Mouse (Mus musculus) neural tube, embryonic 13.5 days (tissue): Measurements from ENCODE around the gene Gm42674. TPM values are rescaled to one million over a fixed set of nuclear protein-coding genes. Genes with fewer than 3 reads are reported as not detected.

ENCODE experiments used
- ATAC-seq: fragments of 200-750 bp; cut with Nextera tagmentation; 2 replicates; pipeline ENCODE4 v1.8.0; 2017; ENCODE audit warnings: low read depth, mild to moderate bottlenecking, moderate TSS enrichment, moderate library complexity
- H3K27ac ChIP-seq: fragments of 300-500 bp; sonication (generic); replicated peaks from 2 replicates; pipeline ENCODE4 v1.5.1; 2015; ENCODE audit warnings: moderate library complexity, mild to moderate bottlenecking, inconsistent platforms
- H3K27me3 ChIP-seq: fragments of 300-500 bp; sonication (generic); 2 replicates; pipeline ENCODE4 v1.6.1; 2015; ENCODE audit warnings: mild to moderate bottlenecking, inconsistent platforms
- H3K36me3 ChIP-seq: fragments of 300-500 bp; sonication (generic); 2 replicates; pipeline ENCODE4 v1.6.1; 2015; ENCODE audit warnings: mild to moderate bottlenecking, inconsistent platforms
- H3K4me1 ChIP-seq: fragments of 300-500 bp; sonication (generic); replicated peaks from 2 replicates; pipeline ENCODE4 v1.6.1; 2015; ENCODE audit warnings: inconsistent platforms
- H3K4me2 ChIP-seq: fragments of 300-500 bp; sonication (generic); 2 replicates; pipeline ENCODE4 v1.6.1; 2015; ENCODE audit warnings: inconsistent platforms, mild to moderate bottlenecking, moderate library complexity
- H3K4me3 ChIP-seq: fragments of 300-500 bp; sonication (generic); 2 replicates; pipeline ENCODE4 v1.5.1; 2015; ENCODE audit warnings: mild to moderate bottlenecking, inconsistent platforms
- H3K9ac ChIP-seq: fragments of 300-500 bp; sonication (generic); 2 replicates; pipeline ENCODE4 v1.6.1; 2015; ENCODE audit warnings: moderate library complexity, mild to moderate bottlenecking, inconsistent platforms
- H3K9me3 ChIP-seq: fragments of 300-500 bp; sonication (generic); 2 replicates; pipeline ENCODE4 v1.6.1; 2016; ENCODE audit warnings: inconsistent platforms
- polyA plus RNA-seq: library from polyadenylated mRNA; unstranded; fragments of >200 nt; fragmentation: Nextera tagmentation; extraction: Ambion mirVana; gene quantifications from 2 replicates; pipeline ENCODE4 v1.2.1, GENCODE M21; 2015

Gm42674 gene
- polyA plus RNA-seq, 1 experiment from 2014 or later = not detected

DNA sequence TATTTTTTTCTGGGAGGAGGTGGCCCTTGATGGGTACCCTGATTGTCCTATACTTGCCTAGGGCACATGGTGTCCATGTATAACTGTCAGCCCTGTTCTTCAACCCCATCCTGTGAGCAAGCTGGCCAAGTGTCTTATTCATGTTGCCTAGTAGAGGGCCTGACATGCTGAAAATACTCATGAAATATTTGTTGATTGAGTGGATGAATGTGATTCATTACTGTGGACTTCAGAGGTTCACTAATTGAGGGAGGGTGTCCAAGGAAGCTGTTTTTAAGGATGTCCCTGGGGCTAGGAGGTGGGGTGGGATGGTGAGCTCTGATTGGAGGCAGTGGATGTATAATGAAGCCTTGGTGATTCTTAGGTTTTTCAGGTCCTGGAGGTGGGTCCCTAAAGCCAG lies 52.0 kb downstream of the Gm42674 start, which contains the start of gene S100a7a:
Gene S100a7a, plus strand, starts transcription at position 301 of the 400 bp plus-strand sequence.
- Histone ChIP-seq H3K9ac (no peak within 1 kb of the TSS), H3K4me3 (no peak within 1 kb of the TSS), H3K9me3 (no peaks in the 10 kb centered on the region), H3K4me1 (no peaks in the 10 kb centered on the region), H3K4me2 (no peak within 1 kb of the TSS), H3K36me3 (no peaks in the 10 kb centered on the region), H3K27me3 (no peaks in the 10 kb centered on the region), H3K27ac (no peak within 1 kb of the TSS)
- no peak for ATAC-seq

Other genes with a start within 250 kb of the Gm42674 start
- gene Slc27a3, start 212.0 kb upstream of the Gm42674 start, polyA plus RNA-seq = 22.9 and 24.1 TPM in 2 replicates
- gene Ints3, start 168.3 kb upstream of the Gm42674 start, polyA plus RNA-seq = 29.3 and 30.8 TPM in 2 replicates
- 3.7 and 3.9 TPM in 2 replicates for gene Npr1, start 136.0 kb upstream of the Gm42674 start, polyA plus RNA-seq
- gene Ilf2, start 125.8 kb upstream of the Gm42674 start, polyA plus RNA-seq = 280 and 290 TPM in 2 replicates
- 98.2 and 103 TPM in 2 replicates for gene Snapin, start 110.9 kb upstream of the Gm42674 start, polyA plus RNA-seq
- 183 and 200 TPM in 2 replicates for gene Chtop, start 92.4 kb upstream of the Gm42674 start, polyA plus RNA-seq
- gene S100a1, start 87.5 kb upstream of the Gm42674 start, polyA plus RNA-seq = 9.0 and 13.0 TPM in 2 replicates
- 13.9 and 14.9 TPM in 2 replicates for gene S100a13, start 87.5 kb upstream of the Gm42674 start, polyA plus RNA-seq
- 0.81 TPM in 1 of 2 replicates, not detected in the other for gene S100a14, start 75.0 kb upstream of the Gm42674 start, polyA plus RNA-seq
- gene S100a16, start 64.7 kb upstream of the Gm42674 start, polyA plus RNA-seq = 31.5 and 37.5 TPM in 2 replicates
- 1.4 and 1.9 TPM in 2 replicates for gene S100a3, start 41.3 kb upstream of the Gm42674 start, polyA plus RNA-seq
- not detected in 2 replicates for gene S100a2, start 11.7 kb upstream of the Gm42674 start, polyA plus RNA-seq
- gene S100a4, start 1.9 kb downstream of the Gm42674 start, polyA plus RNA-seq = not detected in 2 replicates
- gene S100a5, start 6.6 kb downstream of the Gm42674 start, polyA plus RNA-seq = not detected in 2 replicates
- 28.2 and 28.4 TPM in 2 replicates for gene S100a6, start 11.0 kb downstream of the Gm42674 start, polyA plus RNA-seq
- gene S100a7a, start 52.1 kb downstream of the Gm42674 start, polyA plus RNA-seq = not detected in 2 replicates
- gene S100a8, start 67.1 kb downstream of the Gm42674 start, polyA plus RNA-seq = 13.5 and 16.1 TPM in 2 replicates
- gene S100a9, start 93.8 kb downstream of the Gm42674 start, polyA plus RNA-seq = 8.0 and 12.1 TPM in 2 replicates
- not detected in 2 replicates for gene Pglyrp4, start 125.0 kb downstream of the Gm42674 start, polyA plus RNA-seq
- gene Gm5849, start 176.0 kb downstream of the Gm42674 start, polyA plus RNA-seq = not detected in 2 replicates